Mouse (Mus musculus) ES-Bruce4 (cell line): ENCODE measurements at regions not wholly inside any gene's neighbourhood (a gene's known extent, or its start where the extent isn't known, plus 50 kb on each side); places are given as distances from the start of the nearest gene placed in this dataset.

ENCODE experiments used
- CTCF ChIP-seq: IDR thresholded peaks from one replicate; pipeline ENCODE4 v1.8.1; 2011; ENCODE audit warnings: low read depth, low read length
- EP300 ChIP-seq: IDR thresholded peaks from 2 replicates; pipeline ENCODE4 v1.6.1; 2011; ENCODE audit warnings: low read depth, low read length; ENCODE audit not compliant: insufficient read depth
- POLR2A ChIP-seq: IDR thresholded peaks from one replicate; pipeline ENCODE4 v1.8.1; 2011; ENCODE audit warnings: low read length; ENCODE audit not compliant: insufficient read depth

- TF ChIP-seq POLR2A = no peak
- no peak for TF ChIP-seq EP300
- no peak for TF ChIP-seq CTCF
Observed at GRCm38 (mm10) chr8:115806579-115806978, 99.0 kb upstream of the Maf start.
